Mouse (Mus musculus): ENCODE measurements at regions not wholly inside any gene's neighbourhood (a gene's known extent, or its start where the extent isn't known, plus 50 kb on each side); places are given as distances from the start of the nearest gene placed in this dataset.

DNA sequence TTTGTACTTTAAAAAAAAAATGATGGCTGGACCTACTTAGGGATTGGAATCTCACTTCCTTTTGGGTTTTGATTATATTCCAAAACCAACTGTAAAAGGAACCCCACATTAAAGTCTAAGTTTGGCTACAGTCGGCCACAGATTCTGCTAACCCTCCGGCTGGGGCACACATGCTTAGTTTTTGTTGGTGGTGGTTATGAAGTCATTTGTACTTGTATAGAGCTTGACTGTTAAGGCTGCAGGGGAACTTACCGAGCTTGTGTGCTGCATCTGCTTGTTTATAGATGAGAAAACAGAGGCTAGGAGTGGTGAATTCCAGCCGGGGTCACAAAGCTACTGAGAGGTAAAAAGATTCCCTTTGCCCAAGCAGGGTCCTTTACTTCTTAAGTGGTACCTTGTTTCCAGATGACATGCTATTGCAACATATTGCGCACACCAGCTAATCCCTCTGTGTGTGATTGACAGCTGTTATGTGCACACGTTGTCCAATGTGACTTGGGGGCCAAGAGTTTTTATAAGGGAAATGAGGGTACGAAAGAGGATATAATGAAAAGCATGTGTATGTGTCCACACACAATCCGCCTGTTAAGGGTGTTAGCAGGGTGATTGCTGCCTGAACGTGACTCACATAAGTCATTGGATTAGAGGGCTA lies 169.8 kb downstream of the Enc1 start:
- no peak for DNase-seq
- Histone ChIP-seq H3K27ac (ENCODE audit: low read depth, low read length) (no peak overlapping the region), H3K4me1 (ENCODE audit: insufficient read depth) (peaks cover 26% of the 10 kb centered on the region), H3K27me3 (ENCODE audit: insufficient read depth, low read length) (no peaks in the 10 kb centered on the region), H3K36me3 (ENCODE audit: insufficient read depth) (no peaks in the 10 kb centered on the region), H3K4me3 (ENCODE audit: low read depth, low read length) (no peak overlapping the region), H3K4me2 (ENCODE audit: low read depth) (no peak overlapping the region), H3K9me3 (ENCODE audit: low read length) (no peaks in the 10 kb centered on the region), H3K9ac (no peak overlapping the region)
- 44% methylated on average over 9 of the region's 9 CpGs for WGBS
- ATAC-seq = no peak
- no peak for TF ChIP-seq CTCF (IDR thresholded peaks at IDR 0.05; ENCODE audit: low read depth)

- ATAC-seq (no peak; the same call in 1 of the 2 replicates), DNase-seq (no peak)
- Histone ChIP-seq H3K9me3 (ENCODE audit: low read length) (no peaks in the 10 kb centered on the region), H3K4me3 (ENCODE audit: low read depth, low read length) (no peak overlapping the region), H3K27me3 (ENCODE audit: insufficient read depth, low read length) (no peaks in the 10 kb centered on the region), H3K36me3 (ENCODE audit: insufficient read depth) (no peaks in the 10 kb centered on the region), H3K4me1 (ENCODE audit: insufficient read depth) (peaks cover 26% of the 10 kb centered on the region), H3K9ac (no peak overlapping the region), H3K27ac (ENCODE audit: low read depth, low read length) (no peak overlapping the region), H3K4me2 (ENCODE audit: low read depth) (no peak overlapping the region)
- 23% methylated on average over 6 of the region's 6 CpGs for WGBS
- no peak for TF ChIP-seq CTCF (IDR thresholded peaks at IDR 0.05; ENCODE audit: low read depth)
These were observed 169.1 kb downstream of the Enc1 start for GRCm38 (mm10) chr13:97409891-97410525.

GRCm38 (mm10) chr13:97409291-97409780 lies 168.4 kb downstream of the Enc1 start:
- peaks cover 26% of the 10 kb centered on the region for H3K4me1 ChIP-seq (ENCODE audit: insufficient read depth)
- no peak overlapping the region for H3K27ac ChIP-seq (ENCODE audit: low read depth, low read length)
- H3K4me2 ChIP-seq (ENCODE audit: low read depth) = no peak overlapping the region
- H3K9ac ChIP-seq = no peak overlapping the region
- DNase-seq (no peak), ATAC-seq (peak; percentile 23; the same call in 1 of the 2 replicates)
- no peak for TF ChIP-seq CTCF (IDR thresholded peaks at IDR 0.05; ENCODE audit: low read depth)
- WGBS = 22% methylated on average over 8 of the region's 8 CpGs
- no peaks in the 10 kb centered on the region for H3K9me3 ChIP-seq (ENCODE audit: low read length)
- H3K27me3 ChIP-seq (ENCODE audit: insufficient read depth, low read length) = no peaks in the 10 kb centered on the region
- no peak overlapping the region for H3K4me3 ChIP-seq (ENCODE audit: low read depth, low read length)
- no peaks in the 10 kb centered on the region for H3K36me3 ChIP-seq (ENCODE audit: insufficient read depth)

GRCm38 (mm10) chr13:97408414-97409290 lies 167.7 kb downstream of the Enc1 start:
- Histone ChIP-seq H3K27me3 (ENCODE audit: insufficient read depth, low read length) (no peaks in the 10 kb centered on the region), H3K4me3 (ENCODE audit: low read depth, low read length) (no peak overlapping the region), H3K9me3 (ENCODE audit: low read length) (no peaks in the 10 kb centered on the region), H3K27ac (ENCODE audit: low read depth, low read length) (peak overlapping the region; percentile 29; the same call in 1 of the 2 replicates), H3K9ac (no peak overlapping the region), H3K36me3 (ENCODE audit: insufficient read depth) (no peaks in the 10 kb centered on the region), H3K4me1 (ENCODE audit: insufficient read depth) (peaks cover 26% of the 10 kb centered on the region), H3K4me2 (ENCODE audit: low read depth) (no peak overlapping the region)
- 43% methylated on average over 22 of the region's 22 CpGs for WGBS
- no peak for TF ChIP-seq CTCF (IDR thresholded peaks at IDR 0.05; ENCODE audit: low read depth)
- peak; percentile 79 for DNase-seq
- ATAC-seq = peak; percentile 47

DNA sequence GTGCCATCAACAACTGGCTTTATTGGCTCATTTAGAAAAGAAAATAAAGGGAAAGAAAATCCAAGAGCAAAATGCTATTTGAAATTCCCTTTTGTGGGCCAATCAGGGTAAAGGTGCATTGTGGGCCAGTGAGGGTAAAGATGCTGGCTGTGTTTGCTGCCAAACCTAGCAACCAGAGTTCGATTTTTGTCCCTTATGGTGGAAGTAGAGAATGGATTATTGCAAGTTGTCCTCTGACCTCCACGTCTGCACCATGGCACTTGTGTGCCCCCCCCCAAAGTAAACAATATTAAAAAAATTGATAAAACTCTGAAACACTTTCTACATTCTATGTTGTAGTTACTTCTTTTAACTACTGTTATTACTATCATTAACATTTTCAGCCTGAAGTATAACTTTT lies 166.9 kb downstream of the Enc1 start:
- H3K9ac ChIP-seq = no peak overlapping the region
- no peak for TF ChIP-seq CTCF (IDR thresholded peaks at IDR 0.05; ENCODE audit: low read depth)
- H3K4me2 ChIP-seq (ENCODE audit: low read depth) = no peak overlapping the region
- no peaks in the 10 kb centered on the region for H3K36me3 ChIP-seq (ENCODE audit: insufficient read depth)
- no peaks in the 10 kb centered on the region for H3K9me3 ChIP-seq (ENCODE audit: low read length)
- no peak overlapping the region for H3K4me3 ChIP-seq (ENCODE audit: low read depth, low read length)
- ATAC-seq (no peak), DNase-seq (no peak)
- no peak overlapping the region for H3K27ac ChIP-seq (ENCODE audit: low read depth, low read length)
- H3K27me3 ChIP-seq (ENCODE audit: insufficient read depth, low read length) = no peaks in the 10 kb centered on the region
- WGBS = 38% methylated on average over 2 of the region's 2 CpGs
- H3K4me1 ChIP-seq (ENCODE audit: insufficient read depth) = peaks cover 26% of the 10 kb centered on the region

DNA sequence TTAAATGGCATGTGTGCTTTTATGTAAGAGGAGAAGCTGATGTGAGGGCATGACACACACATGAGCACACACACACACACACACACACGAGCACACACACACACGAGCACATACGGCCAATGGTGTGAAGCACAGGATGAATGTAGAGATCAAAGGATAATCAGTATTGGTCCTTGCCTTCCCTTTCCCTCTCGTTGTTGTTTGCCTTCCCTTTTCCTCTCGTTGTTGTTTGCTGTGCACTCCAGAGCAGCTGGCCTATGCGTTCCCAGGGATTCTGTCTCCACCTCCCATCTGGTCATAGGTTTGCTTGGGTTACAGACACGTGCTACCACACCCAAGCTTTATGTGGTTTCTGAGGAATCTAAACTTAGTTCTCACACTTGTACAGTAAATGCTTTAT lies 165.8 kb downstream of the Enc1 start:
- Histone ChIP-seq H3K27me3 (ENCODE audit: insufficient read depth, low read length) (no peaks in the 10 kb centered on the region), H3K4me3 (ENCODE audit: low read depth, low read length) (no peak overlapping the region), H3K9me3 (ENCODE audit: low read length) (no peaks in the 10 kb centered on the region), H3K4me2 (ENCODE audit: low read depth) (no peak overlapping the region), H3K9ac (no peak overlapping the region), H3K27ac (ENCODE audit: low read depth, low read length) (no peak overlapping the region), H3K36me3 (ENCODE audit: insufficient read depth) (no peaks in the 10 kb centered on the region), H3K4me1 (ENCODE audit: insufficient read depth) (peaks cover 32% of the 10 kb centered on the region)
- ATAC-seq = no peak
- 40% methylated on average over 7 of the region's 7 CpGs for WGBS
- DNase-seq = no peak
- no peak for TF ChIP-seq CTCF (IDR thresholded peaks at IDR 0.05; ENCODE audit: low read depth)
